Mouse (Mus musculus) embryonic facial prominence, embryonic 11.5 days (tissue): ENCODE measurements around the gene Prdm12. TPM values are rescaled to one million over a fixed set of nuclear protein-coding genes. Genes with fewer than 3 reads are reported as not detected.

Experiments
- ATAC-seq: fragments of 200-750 bp; cut with Nextera tagmentation; replicated peaks from 2 replicates; pipeline ENCODE4 v1.8.0; 2017; ENCODE audit warnings: low read depth; ENCODE audit not compliant: insufficient number of reproducible peaks, low FRiP score, low TSS enrichment
- DNase-seq: peaks from one replicate; pipeline ENCODE4 v3.0.0-alpha.2; 2015; ENCODE audit warnings: low spot score
- H3K27ac ChIP-seq: fragments of 300-500 bp; sonication (generic); replicated peaks from 2 replicates; pipeline ENCODE4 v1.5.1; 2014; ENCODE audit warnings: mild to moderate bottlenecking, low read depth, low read length, control low read depth
- H3K27me3 ChIP-seq: fragments of 300-500 bp; sonication (generic); 2 replicates; pipeline ENCODE4 v1.6.1; 2014; ENCODE audit warnings: mild to moderate bottlenecking, low read length, moderate library complexity, mixed read lengths; ENCODE audit not compliant: control insufficient read depth, insufficient read depth
- H3K36me3 ChIP-seq: fragments of 300-500 bp; sonication (generic); replicated peaks from 2 replicates; pipeline ENCODE4 v1.6.1; 2014; ENCODE audit warnings: low read depth, mild to moderate bottlenecking, low read length, moderate library complexity, mixed read lengths; ENCODE audit not compliant: control insufficient read depth, insufficient read depth
- H3K4me1 ChIP-seq: fragments of 300-500 bp; sonication (generic); 2 replicates; pipeline ENCODE4 v1.6.1; 2014; ENCODE audit warnings: low read length, mixed read lengths; ENCODE audit not compliant: control insufficient read depth, insufficient read depth
- H3K4me2 ChIP-seq: fragments of 300-500 bp; sonication (generic); 2 replicates; pipeline ENCODE4 v1.6.1; 2014; ENCODE audit warnings: low read depth, mild to moderate bottlenecking, control low read depth, low read length, moderate library complexity
- H3K4me3 ChIP-seq: fragments of 300-500 bp; sonication (generic); 2 replicates; pipeline ENCODE4 v1.5.1; 2014; ENCODE audit warnings: low read depth, low read length, control low read depth
- H3K9ac ChIP-seq: fragments of 300-500 bp; sonication (generic); replicated peaks from 2 replicates; pipeline ENCODE4 v1.6.1; 2014; ENCODE audit warnings: mild to moderate bottlenecking, control low read depth, low read length
- H3K9me3 ChIP-seq: fragments of 300-500 bp; sonication (generic); replicated peaks from 2 replicates; pipeline ENCODE4 v1.6.1; 2016; ENCODE audit warnings: mild to moderate bottlenecking, low read length, inconsistent platforms, mixed read lengths; ENCODE audit not compliant: control insufficient read depth
- WGBS: fragments of 180-500 bp; shearing (Covaris S2); extraction: QIAGEN DNeasy Blood & Tissue Kit; methylation state at CpG from one replicate; pipeline ENCODE4 v1.1.7; 2014; 5-methylcytosine and 5-hydroxymethylcytosine counted together
- polyA plus RNA-seq: library from polyadenylated mRNA; unstranded; fragments of >200 nt; fragmentation: Nextera tagmentation; extraction: Ambion mirVana; gene quantifications from 2 replicates; pipeline ENCODE4 v1.2.1, GENCODE M21; 2014

The Prdm12 gene
- polyA plus RNA-seq, 1 experiment from 2014 or later = 4.5 TPM

GRCm38 (mm10) chr2:31618484-31619161, 21.2 kb upstream of the Prdm12 start:
- H3K27ac ChIP-seq = no peak overlapping the region
- no peaks in the 10 kb centered on the region for H3K27me3 ChIP-seq
- H3K9ac ChIP-seq = no peak overlapping the region
- H3K4me2 ChIP-seq = no peak overlapping the region
- no peak overlapping the region for H3K4me3 ChIP-seq
- 86% methylated on average over 14 of the region's 14 CpGs for WGBS
- H3K9me3 ChIP-seq = no peaks in the 10 kb centered on the region
- H3K4me1 ChIP-seq = no peaks in the 10 kb centered on the region
- no peak for ATAC-seq
- H3K36me3 ChIP-seq = peaks cover 3% of the 10 kb centered on the region
- DNase-seq = no peak

- no peak overlapping the region for H3K27ac ChIP-seq
- no peak overlapping the region for H3K4me2 ChIP-seq
- H3K27me3 ChIP-seq = no peaks in the 10 kb centered on the region
- H3K9ac ChIP-seq = no peak overlapping the region
- DNase-seq = no peak
- H3K9me3 ChIP-seq = no peaks in the 10 kb centered on the region
- H3K4me1 ChIP-seq = no peaks in the 10 kb centered on the region
- H3K36me3 ChIP-seq = no peaks in the 10 kb centered on the region; the same call in 1 of the 2 replicates
- WGBS = 91% methylated on average over 6 of the region's 6 CpGs
- H3K4me3 ChIP-seq = no peak overlapping the region
- ATAC-seq = no peak
Measured at GRCm38 (mm10) chr2:31619208-31619607, 20.6 kb upstream of the Prdm12 start.

GRCm38 (mm10) chr2:31633531-31633930, 6.3 kb upstream of the Prdm12 start:
- no peak for DNase-seq
- Histone ChIP-seq H3K4me1 (peaks cover 8% of the 10 kb centered on the region), H3K9me3 (no peaks in the 10 kb centered on the region), H3K9ac (no peak overlapping the region), H3K4me3 (no peak overlapping the region), H3K4me2 (no peak overlapping the region), H3K36me3 (no peaks in the 10 kb centered on the region), H3K27ac (no peak overlapping the region), H3K27me3 (peaks cover 48% of the 10 kb centered on the region)
- ATAC-seq = no peak
- WGBS = 66% methylated on average over 3 of the region's 3 CpGs

GRCm38 (mm10) chr2:31635281-31636137, 4.3 kb upstream of the Prdm12 start:
- DNase-seq = peak; percentile 45
- H3K9ac ChIP-seq = no peak overlapping the region
- no peaks in the 10 kb centered on the region for H3K36me3 ChIP-seq
- H3K4me1 ChIP-seq = peaks cover 10% of the 10 kb centered on the region
- H3K9me3 ChIP-seq = no peaks in the 10 kb centered on the region
- ATAC-seq = no peak
- H3K4me3 ChIP-seq = 0 out of 2 replicates have a peak overlapping the region, but pooled peaks have one; percentile 5
- peaks cover 65% of the 10 kb centered on the region for H3K27me3 ChIP-seq
- peak overlapping the region; percentile 33 for H3K4me2 ChIP-seq
- WGBS = under 1% methylated on average over 52 of the region's 52 CpGs
- H3K27ac ChIP-seq = no peak overlapping the region

- no peak for ATAC-seq
- H3K27ac ChIP-seq = no peak overlapping the region
- peak overlapping the region; percentile 33 for H3K4me2 ChIP-seq
- no peaks in the 10 kb centered on the region for H3K36me3 ChIP-seq
- H3K27me3 ChIP-seq = peaks cover 67% of the 10 kb centered on the region
- H3K4me1 ChIP-seq = peaks cover 10% of the 10 kb centered on the region
- DNase-seq = peak; percentile 42
- H3K9ac ChIP-seq = 0 out of 2 replicates have a peak overlapping the region, but pooled peaks have one; percentile 18
- H3K9me3 ChIP-seq = no peaks in the 10 kb centered on the region
- H3K4me3 ChIP-seq = peak overlapping the region; percentile 22
- WGBS = under 1% methylated on average over 45 of the region's 48 CpGs
Measured at GRCm38 (mm10) chr2:31636138-31636741, 3.6 kb upstream of the Prdm12 start.

GRCm38 (mm10) chr2:31636742-31637141, 3.1 kb upstream of the Prdm12 start:
- H3K4me1 ChIP-seq = peaks cover 10% of the 10 kb centered on the region
- WGBS = under 1% methylated on average over 35 of the region's 35 CpGs

GRCm38 (mm10) chr2:31637311-31637710, 2.5 kb upstream of the Prdm12 start:
- peaks cover 77% of the 10 kb centered on the region for H3K27me3 ChIP-seq
- no peak overlapping the region for H3K9ac ChIP-seq
- H3K36me3 ChIP-seq = no peaks in the 10 kb centered on the region
- ATAC-seq = no peak
- no peak overlapping the region for H3K27ac ChIP-seq
- peaks cover 10% of the 10 kb centered on the region for H3K4me1 ChIP-seq
- no peak overlapping the region; the same call in 1 of the 2 replicates for H3K4me2 ChIP-seq
- peak overlapping the region; percentile 3; the same call in 1 of the 2 replicates for H3K4me3 ChIP-seq
- H3K9me3 ChIP-seq = no peaks in the 10 kb centered on the region
- under 1% methylated on average over 12 of the region's 12 CpGs for WGBS
- peak; percentile 51 for DNase-seq

More at GRCm38 (mm10) chr2:31636742-31637141, 3.1 kb upstream of the Prdm12 start:
- DNase-seq (peak; percentile 55), ATAC-seq (peak; percentile 69)
- Histone ChIP-seq H3K4me3 (peak overlapping the region; percentile 22), H3K27ac (no peak overlapping the region), H3K9ac (0 out of 2 replicates have a peak overlapping the region, but pooled peaks have one; percentile 18), H3K36me3 (no peaks in the 10 kb centered on the region), H3K9me3 (no peaks in the 10 kb centered on the region), H3K27me3 (peaks cover 72% of the 10 kb centered on the region), H3K4me2 (peak overlapping the region; percentile 33)
